Mouse (Mus musculus) kidney, postnatal 36 days (tissue): ENCODE measurements around the gene Gm20388.
A peak's percentile ranks its signal among the peaks of the same experiment; 100 is the strongest.

Source experiments
- DNase-seq, 2 experiments: peaks; one replicate each; pipeline ENCODE4 v3.0.0; 2021 to 2022; ENCODE audit warnings: mixed read lengths in 2 of 2

Gm20388 gene

DNA sequence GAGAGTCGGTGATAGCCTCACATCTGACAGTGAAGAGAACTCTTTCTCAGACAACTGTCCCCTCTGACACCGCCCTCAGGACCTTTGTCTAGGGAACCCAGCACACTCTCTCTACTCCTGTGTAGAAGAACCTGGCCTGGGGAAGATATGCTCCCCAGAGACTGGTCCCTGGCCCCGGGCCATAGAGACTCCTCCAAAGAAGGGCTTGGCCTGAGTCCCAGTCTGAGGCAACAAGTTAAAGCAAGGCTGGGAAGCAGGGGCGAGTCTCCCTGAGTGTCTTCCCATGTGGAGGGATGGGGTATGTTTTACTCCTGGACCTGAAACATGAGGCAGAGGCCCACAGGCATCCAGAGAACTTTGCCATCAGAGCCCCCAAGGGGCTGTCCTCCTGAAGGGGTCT, 2935.0 kb downstream of the Gm20388 start:
- DNase-seq: peak in 1 of 2 experiments; percentile 32

DNA sequence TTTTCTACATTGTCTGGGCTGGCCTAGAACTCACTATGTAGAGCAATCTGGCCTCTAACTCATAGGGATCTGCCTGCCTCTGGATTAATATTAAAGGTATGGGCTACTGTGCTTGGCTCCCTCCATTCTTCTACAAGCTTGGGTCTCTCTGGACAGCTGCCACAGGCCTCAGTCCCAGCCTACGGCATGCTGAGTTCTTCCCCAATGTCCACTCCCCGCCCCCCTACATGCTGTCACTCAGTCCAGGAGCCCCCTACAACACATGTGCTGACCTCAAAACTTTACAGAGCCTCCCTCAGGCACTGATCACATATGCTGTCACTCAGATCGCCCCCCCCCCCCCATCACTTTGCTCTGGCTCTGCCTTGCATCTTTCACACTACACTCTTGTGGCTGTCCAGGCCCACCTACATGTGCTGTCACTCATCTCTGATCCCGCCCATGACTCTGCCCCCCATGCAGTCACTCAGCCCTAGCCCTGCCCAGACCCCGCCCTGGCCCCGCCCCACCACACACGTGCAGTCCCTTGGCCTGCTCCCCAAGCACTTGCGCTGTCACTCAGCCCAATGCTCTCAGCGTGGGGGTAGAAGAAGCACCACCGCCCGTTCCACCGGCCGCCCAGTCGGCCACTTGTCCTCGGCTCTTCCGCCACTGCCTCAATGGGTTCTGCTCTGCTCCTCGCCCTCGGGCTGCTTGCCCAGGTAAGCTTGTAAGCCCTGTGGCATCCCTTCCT, 2937.4 kb downstream of the Gm20388 start, which contains the start of gene Cdh15:
Cdh15 (plus strand) TSS at position 138 of the 733 bp plus-strand sequence.
- peak; percentile 29 to 56 for DNase-seq

DNA sequence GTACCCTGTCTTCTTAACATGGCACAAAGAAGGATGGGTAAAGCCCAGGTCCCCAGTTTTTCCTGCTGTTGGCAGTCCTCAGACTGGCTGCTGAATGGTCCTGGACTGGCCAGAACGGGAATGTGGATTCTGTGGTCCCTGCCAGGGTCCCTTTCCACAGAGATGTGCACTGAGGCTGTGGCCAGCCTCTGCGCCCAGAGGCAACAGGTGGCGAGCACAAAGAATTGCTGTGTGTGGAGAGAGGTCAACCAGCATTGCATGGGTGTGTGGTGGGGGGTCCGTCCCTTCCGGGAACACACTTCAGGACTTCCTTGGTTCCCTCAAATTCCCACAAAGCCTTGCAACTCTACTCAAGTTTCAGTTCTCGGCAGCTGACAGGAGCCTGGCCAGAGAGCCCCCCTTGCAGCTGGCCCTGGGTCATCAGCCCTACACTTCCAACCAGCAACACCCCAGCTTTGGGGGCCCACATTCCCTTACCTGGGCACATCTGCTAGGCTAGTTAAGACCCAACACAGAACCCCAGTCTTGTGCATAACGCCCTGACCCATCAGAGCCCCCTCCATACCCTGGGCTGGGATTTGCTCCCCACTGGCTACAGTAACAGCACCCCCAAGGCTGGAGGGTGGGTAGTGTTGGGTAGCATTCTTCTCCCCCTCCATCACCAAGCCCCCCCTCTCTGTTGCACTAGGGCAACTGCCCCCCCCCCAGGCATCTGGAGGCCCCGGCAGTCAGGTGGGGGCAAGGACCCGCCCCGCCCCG, 2938.7 kb downstream of the Gm20388 start:
- no peak for DNase-seq

- DNase-seq: no peak
Observed at GRCm38 (mm10) chr8:122850641-122851240, 2940.1 kb downstream of the Gm20388 start.

DNA sequence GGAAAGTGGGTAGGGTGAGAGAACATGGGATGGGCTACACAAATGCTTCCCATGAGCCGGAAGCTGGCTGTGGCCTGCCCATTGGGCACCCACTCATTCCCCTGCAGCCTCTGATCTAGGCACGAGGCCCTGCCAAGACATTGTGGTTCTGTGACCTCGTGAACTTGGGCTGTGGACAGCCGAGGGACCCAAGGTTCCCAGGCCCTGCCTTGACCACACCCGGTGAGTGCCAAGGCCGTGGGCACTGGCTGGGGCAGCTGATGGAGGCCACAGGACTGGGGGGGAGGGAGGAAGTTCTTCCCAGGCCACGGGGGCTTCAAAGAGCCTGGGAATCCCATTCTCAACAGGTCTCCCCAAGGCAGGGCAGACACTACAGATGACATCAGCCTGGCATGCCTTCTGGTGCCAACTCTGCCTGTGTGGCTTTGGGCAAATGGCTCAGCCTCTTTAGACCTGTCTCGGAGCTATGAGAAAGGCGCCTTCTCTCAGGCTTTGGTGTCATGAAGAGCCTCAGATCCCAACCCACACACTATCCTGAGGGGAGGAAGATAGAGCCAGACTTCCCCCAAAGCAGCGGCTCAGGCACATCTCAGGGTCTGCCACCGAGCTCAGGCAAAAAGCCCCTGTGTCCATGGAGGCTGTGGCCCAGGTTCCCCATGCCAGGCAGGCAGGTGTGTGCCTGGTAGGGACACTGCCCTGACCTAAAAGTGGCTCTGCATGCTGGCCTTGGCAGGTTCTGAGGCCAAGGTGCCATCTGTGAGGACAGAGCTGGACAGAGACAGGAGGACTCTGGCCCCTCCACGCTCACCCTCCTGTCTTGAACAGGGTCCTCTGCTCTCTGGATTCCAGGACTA, 2941.3 kb downstream of the Gm20388 start:
- DNase-seq: no peak

- no peak for DNase-seq
Observed at GRCm38 (mm10) chr8:122852546-122852905, 2941.9 kb downstream of the Gm20388 start.

DNA sequence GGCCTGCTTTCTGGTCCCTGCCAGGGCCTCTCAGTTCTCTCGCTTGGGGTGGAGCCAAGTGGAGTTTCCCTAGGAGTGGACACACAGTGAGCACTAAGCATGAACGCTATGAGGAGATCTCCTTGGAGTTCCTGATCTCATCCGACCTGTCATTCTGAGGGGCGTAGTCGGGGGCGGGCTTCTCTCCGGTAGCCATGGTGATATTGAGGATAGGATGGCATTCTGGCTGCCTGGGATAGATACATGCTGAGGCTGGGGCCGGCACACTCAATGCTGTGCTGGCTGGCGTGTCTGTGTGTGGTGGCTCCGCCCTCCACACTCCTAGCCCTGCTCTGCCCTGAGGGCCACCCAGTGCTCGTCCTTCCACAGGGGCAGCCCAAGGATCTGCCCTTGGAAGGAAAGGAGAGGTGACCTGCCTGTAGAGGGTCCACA, 2942.7 kb downstream of the Gm20388 start:
- no peak for DNase-seq

DNA sequence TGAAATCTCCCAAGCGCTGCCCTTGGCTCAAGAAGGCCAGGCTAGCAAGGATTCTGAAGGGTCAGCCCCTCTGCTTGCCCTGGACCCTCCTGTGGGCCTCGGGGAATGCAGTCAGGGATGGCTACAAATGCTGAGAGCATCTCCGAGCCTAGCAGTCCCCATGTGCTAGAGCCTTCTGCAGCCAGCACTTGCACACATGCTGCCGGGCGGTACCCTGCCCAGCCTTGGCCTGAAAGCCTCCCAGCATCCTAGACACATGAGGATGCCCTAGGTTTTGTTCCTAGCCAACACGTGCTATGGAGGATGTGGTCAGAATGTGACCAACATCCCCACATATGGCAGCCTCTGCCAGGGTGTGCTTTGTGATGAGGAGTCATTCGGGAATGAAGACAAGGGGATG, 2943.7 kb downstream of the Gm20388 start:
- no peak for DNase-seq

DNA sequence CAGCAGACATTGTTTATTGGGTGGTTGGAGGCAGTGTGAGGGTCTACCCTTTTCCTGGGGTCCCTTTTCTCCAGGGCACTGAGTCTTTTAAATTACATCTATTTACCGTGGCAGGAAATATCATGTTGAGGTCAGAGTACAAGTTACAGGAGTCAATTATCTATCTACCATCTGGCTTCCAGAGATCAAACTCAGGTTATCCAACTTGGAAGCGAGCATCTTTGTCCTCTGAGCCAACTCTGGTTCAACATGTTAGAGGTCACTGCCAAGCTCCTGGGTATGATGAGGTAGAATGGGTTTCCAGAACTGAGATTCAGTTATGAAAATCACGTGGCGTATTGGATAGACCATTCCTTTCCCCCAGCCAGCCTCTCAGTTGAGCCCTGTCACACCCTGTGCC, 2944.5 kb downstream of the Gm20388 start:
- no peak for DNase-seq

DNA sequence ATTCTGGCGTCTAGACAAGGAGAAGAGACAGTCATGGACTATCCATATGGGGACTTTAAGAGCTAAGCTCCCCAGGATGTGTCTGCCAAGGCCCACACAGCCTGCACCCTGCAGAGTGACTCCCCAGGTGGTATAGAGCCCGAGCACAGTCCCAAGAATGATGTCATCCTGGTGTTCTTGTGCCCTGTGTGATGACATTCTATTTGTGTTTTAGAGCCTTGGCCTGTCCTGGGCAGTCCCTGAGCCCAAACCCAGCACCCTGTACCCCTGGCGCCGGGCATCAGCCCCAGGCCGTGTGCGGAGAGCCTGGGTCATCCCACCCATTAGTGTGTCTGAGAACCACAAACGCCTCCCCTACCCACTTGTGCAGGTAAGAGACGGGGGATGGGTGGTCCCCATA, 2945.6 kb downstream of the Gm20388 start:
- DNase-seq: no peak

GRCm38 (mm10) chr8:122859843-122860242, 2949.2 kb downstream of the Gm20388 start:
- DNase-seq: no peak

- DNase-seq: no peak
Observed at GRCm38 (mm10) chr8:122864719-122865129, 2954.1 kb downstream of the Gm20388 start.

DNA sequence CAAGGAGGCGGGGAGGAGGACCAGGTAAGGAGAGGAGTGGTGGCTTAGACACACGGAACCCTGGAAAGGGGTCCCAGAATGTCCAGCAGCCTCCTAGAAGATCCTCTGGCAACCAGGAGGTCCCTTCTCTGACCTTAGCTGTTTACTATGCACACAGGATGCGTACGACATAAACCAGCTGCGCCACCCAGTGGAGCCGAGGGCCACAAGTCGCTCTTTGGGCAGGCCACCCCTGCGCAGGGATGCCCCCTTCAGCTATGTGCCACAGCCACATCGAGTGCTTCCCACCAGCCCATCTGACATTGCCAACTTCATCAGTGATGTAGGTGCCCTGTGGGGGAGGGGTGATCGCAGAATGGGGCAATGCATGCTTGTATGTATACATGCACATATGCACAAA, 2954.8 kb downstream of the Gm20388 start:
- DNase-seq: peak in 1 of 2 experiments; percentile 15

DNA sequence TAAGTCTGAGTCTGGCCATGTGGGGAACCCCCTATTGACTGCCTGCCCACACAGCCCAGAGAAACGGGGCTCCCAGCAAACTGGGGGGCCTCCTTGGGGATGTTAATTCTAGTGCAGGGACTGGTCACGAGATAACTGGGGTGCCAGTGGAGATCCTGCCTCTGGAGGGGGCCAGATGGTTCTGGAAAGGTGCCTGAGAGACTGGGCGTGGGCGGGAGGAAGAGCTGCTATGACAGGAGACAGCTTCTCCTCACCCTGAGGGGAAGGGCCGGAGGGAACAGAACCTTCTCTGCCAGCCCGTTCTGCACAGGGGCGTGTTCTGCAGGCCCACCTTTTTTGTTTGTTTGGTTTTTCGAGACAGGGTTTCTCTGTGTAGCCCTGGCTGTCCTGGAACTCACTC, 2955.6 kb downstream of the Gm20388 start:
- no peak for DNase-seq

- DNase-seq: no peak
Observed at GRCm38 (mm10) chr8:122867982-122868381, 2957.3 kb downstream of the Gm20388 start.

DNA sequence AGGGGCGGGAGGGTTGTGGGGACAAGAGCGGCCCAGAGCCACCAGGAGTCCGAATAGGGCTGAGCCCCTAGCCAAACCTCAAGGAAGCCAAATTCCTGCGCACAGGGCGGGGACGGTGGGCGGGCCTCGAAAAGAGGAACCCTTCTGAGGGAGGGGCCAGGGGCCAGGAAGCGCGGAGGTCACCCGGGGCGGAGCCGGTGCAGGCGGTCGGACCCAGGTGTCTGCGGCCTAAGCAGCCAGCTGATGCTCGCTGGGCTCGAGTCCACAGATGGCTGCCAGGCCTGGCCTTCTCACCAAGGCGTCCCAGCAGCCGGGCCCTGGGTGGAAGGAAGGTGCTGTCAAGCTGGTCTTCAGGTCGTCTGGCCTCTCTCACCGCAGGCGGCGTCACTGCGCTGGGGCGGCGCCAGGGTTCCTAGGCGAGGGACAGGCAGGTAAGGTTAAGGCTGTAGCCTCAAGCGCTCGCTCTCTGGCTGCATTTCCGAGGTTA, 2959.8 kb downstream of the Gm20388 start:
- peak in 1 of 2 experiments; percentile 56 for DNase-seq

DNA sequence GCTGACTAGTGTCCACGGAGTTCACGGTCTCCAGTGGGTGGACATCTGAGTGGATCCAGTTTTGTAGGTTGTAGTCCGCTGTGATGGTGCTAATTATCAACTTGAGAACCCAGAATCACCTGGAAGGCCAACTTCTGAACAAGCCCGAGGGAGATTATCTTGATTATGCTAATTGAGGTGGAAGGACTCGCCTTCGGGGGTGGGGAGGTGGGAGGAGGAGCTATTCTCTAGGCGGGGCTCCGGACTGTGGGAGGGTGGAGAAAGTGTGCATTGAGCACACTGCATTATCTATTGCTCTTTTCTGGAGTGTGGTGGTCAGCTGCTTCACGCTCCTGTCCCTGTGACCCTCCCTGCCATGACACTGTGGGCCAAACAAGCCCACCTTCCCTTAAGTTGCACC, 2961.0 kb downstream of the Gm20388 start:
- DNase-seq: no peak

DNA sequence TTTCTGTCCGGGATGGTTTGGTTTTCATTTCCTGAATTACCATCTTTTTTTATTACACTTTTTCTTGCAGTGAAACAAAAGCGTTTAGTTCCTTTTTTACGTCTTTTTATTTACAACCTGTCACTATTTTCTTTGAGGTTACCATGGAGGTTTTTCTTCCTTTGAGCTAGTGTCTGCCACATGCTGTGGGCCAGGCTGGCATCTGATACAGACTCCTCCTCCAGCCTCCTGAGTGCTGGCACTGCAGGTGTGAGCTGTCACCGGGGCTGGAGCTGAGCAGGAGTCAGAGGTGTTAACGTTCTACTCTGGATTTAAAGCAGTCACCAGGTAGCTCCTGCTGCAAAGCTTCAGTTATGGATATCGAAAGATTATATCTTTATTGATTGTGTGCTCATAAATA, 2962.5 kb downstream of the Gm20388 start:
- DNase-seq: no peak

DNA sequence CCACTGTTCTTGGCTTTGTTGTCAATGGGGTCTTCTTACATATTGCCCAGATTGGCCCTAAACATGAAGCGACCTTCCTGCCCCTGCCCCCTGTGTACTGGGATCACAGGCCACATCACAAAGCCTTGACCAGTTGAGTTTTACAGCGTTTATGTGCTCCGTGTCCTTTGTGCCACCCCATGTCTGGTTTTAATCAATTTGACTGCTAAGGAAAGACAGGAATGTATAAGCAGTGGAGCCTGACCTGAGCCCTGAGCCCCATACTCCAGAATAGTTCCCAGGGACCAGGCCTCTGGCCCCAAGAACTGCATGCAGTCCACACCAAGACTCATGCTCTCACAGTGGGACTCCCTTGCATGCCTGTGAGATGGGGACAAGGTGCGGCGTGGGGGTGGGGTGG, 2964.5 kb downstream of the Gm20388 start:
- DNase-seq: no peak

GRCm38 (mm10) chr8:122878231-122878630, 2967.6 kb downstream of the Gm20388 start:
- no peak for DNase-seq

- DNase-seq: no peak
Observed at GRCm38 (mm10) chr8:122880302-122880701, 2969.7 kb downstream of the Gm20388 start.

- no peak for DNase-seq
Observed at GRCm38 (mm10) chr8:122883671-122884070, 2973.0 kb downstream of the Gm20388 start.

GRCm38 (mm10) chr8:122891440-122891839, 2980.8 kb downstream of the Gm20388 start:
- DNase-seq: no peak
